Mouse (Mus musculus): Measurements from ENCODE around the gene Ckap4.

DNA sequence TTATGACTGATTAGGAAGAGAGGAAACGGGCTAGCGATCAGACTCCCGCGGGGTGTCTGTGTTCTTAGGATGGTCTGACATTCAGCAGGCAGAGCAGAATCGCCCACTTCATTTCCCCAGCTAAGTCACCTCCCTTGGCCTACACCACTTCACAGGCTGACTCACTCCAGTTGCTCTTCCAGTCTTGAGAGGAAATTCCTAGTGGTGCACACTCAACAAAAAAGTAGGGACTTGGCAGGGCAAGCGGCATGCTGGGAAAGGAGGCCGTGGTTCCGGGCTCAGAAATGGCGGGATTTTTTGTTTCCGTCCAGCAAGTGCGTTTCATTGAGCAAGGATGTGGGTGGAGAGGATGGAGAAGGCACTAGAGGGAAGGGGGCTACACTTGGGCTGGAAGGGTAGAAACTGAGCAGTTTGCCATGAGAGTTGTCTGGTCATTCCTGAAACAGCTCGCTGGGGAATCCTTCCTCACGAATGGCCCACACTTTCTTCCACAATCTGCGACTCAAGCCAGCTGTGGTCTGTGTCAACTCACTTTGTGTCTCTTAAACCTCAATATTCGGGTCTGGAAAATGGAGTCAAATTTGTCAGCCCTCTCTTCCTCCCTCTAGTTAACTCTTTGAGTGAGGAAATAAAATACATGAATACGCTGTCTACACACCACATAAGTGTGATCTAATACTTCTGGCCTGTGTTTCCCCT lies 1.5 kb downstream of the Ckap4 start:
- TF ChIP-seq CTCF (IDR thresholded peaks at IDR 0.05; ENCODE audit: low read depth) (no peak), EP300 (optimal IDR thresholded peaks at IDR 0.05) (no peak)
